Mouse (Mus musculus) midbrain, postnatal 0 days (tissue): ENCODE measurements around the gene Btg3. TPM values are rescaled to one million over a fixed set of nuclear protein-coding genes. Genes with fewer than 3 reads are reported as not detected.
A peak's percentile ranks its signal among the peaks of the same experiment; 100 is the strongest.

Experiments
- ATAC-seq: fragments of 200-750 bp; cut with Nextera tagmentation; 2 replicates; pipeline ENCODE4 v1.8.0; 2017; ENCODE audit warnings: moderate number of reproducible peaks, mild to moderate bottlenecking, moderate TSS enrichment, moderate library complexity; ENCODE audit not compliant: low FRiP score
- DNase-seq: peaks from one replicate; pipeline ENCODE4 v3.0.0-alpha.2; 2015; ENCODE audit warnings: low spot score
- H3K27ac ChIP-seq: fragments of 300-500 bp; sonication (generic); 2 replicates; pipeline ENCODE4 v1.5.1; 2014; ENCODE audit warnings: low read depth, mild to moderate bottlenecking, low read length, mixed read lengths
- H3K27me3 ChIP-seq: fragments of 300-500 bp; sonication (generic); 2 replicates; pipeline ENCODE4 v1.6.1; 2014; ENCODE audit warnings: low read length, control low read depth, mixed read lengths; ENCODE audit not compliant: insufficient read depth
- H3K36me3 ChIP-seq: fragments of 300-500 bp; sonication (generic); 2 replicates; pipeline ENCODE4 v1.6.1; 2014; ENCODE audit warnings: low read length, control low read depth, mixed read lengths; ENCODE audit not compliant: insufficient read depth
- H3K4me1 ChIP-seq: fragments of 300-500 bp; sonication (generic); 2 replicates; pipeline ENCODE4 v1.6.1; 2014; ENCODE audit warnings: mild to moderate bottlenecking, control low read depth, antibody characterized with exemption, low read length, mixed read lengths; ENCODE audit not compliant: insufficient read depth
- H3K4me2 ChIP-seq: fragments of 300-500 bp; sonication (generic); 2 replicates; pipeline ENCODE4 v1.6.1; 2014; ENCODE audit warnings: low read depth, mild to moderate bottlenecking, low read length, mixed read lengths; ENCODE audit not compliant: poor library complexity, severe bottlenecking
- H3K4me3 ChIP-seq: fragments of 300-500 bp; sonication (generic); 2 replicates; pipeline ENCODE4 v1.5.1; 2014; ENCODE audit warnings: low read depth, mild to moderate bottlenecking, low read length, moderate library complexity
- H3K9ac ChIP-seq: fragments of 300-500 bp; sonication (generic); replicated peaks from 2 replicates; pipeline ENCODE4 v1.6.1; 2014; ENCODE audit warnings: mild to moderate bottlenecking, low read length, moderate library complexity, mixed read lengths; ENCODE audit not compliant: poor library complexity, severe bottlenecking
- H3K9me3 ChIP-seq: fragments of 300-500 bp; sonication (generic); 2 replicates; pipeline ENCODE4 v1.6.1; 2016; ENCODE audit warnings: low read length, control low read depth
- CTCF ChIP-seq: IDR thresholded peaks from 2 replicates; pipeline ENCODE4 v1.5.1; 2016; ENCODE audit warnings: antibody characterized with exemption, mild to moderate bottlenecking
- WGBS: fragments of 180-500 bp; shearing (Covaris S2); extraction: QIAGEN DNeasy Blood & Tissue Kit; methylation state at CpG from one replicate; pipeline ENCODE4 v1.1.7; 2014; 5-methylcytosine and 5-hydroxymethylcytosine counted together
- polyA plus RNA-seq: library from polyadenylated mRNA; unstranded; fragments of >200 nt; fragmentation: Nextera tagmentation; extraction: Ambion mirVana; gene quantifications from 2 replicates; pipeline ENCODE4 v1.2.1, GENCODE M21; 2015
- total RNA-seq: library from RNA; depleted of rRNA; stranded (reverse); fragments of >200 nt; gene quantifications from 2 replicates; pipeline ENCODE4 v1.2.3, GENCODE M21; 2014

The Btg3 gene
- total and polyA plus RNA-seq, 2 experiments from 2014 or later, result 10.2 to 19.8 TPM

- TF ChIP-seq CTCF, result no peak
- ATAC-seq, result no peak
- Histone ChIP-seq H3K4me2 (no peak overlapping the region), H3K27ac (no peak overlapping the region), H3K4me3 (no peak overlapping the region), H3K9me3 (no peaks in the 10 kb centered on the region), H3K4me1 (no peaks in the 10 kb centered on the region), H3K9ac (no peak overlapping the region), H3K36me3 (0 out of 2 replicates have a peak, but pooled peaks cover 3% of the 10 kb centered on the region), H3K27me3 (no peaks in the 10 kb centered on the region)
- DNase-seq, result no peak
- WGBS, result 57% methylated on average over 4 of the region's 4 CpGs
These were observed 35.6 kb downstream of the Btg3 start for GRCm38 (mm10) chr16:78341356-78341755.

GRCm38 (mm10) chr16:78337226-78337625, 39.8 kb downstream of the Btg3 start:
- no peak overlapping the region for H3K9ac ChIP-seq
- 70% methylated on average over 8 of the region's 8 CpGs for WGBS
- no peak overlapping the region for H3K4me2 ChIP-seq
- ATAC-seq (no peak), DNase-seq (no peak)
- no peak for TF ChIP-seq CTCF
- H3K36me3 ChIP-seq, result peaks cover 29% of the 10 kb centered on the region
- H3K27ac ChIP-seq, result no peak overlapping the region
- H3K9me3 ChIP-seq, result no peaks in the 10 kb centered on the region
- no peaks in the 10 kb centered on the region for H3K27me3 ChIP-seq
- no peak overlapping the region for H3K4me3 ChIP-seq
- no peaks in the 10 kb centered on the region for H3K4me1 ChIP-seq

GRCm38 (mm10) chr16:78327999-78328398, 49.0 kb downstream of the Btg3 start:
- Histone ChIP-seq H3K4me1 (no peaks in the 10 kb centered on the region), H3K9me3 (no peaks in the 10 kb centered on the region), H3K9ac (no peak overlapping the region), H3K4me2 (no peak overlapping the region), H3K36me3 (peaks cover 40% of the 10 kb centered on the region), H3K27me3 (no peaks in the 10 kb centered on the region), H3K27ac (no peak overlapping the region), H3K4me3 (no peak overlapping the region)
- ATAC-seq (no peak), DNase-seq (no peak)
- TF ChIP-seq CTCF, result no peak
- WGBS, result 94% methylated on average over 12 of the region's 12 CpGs

- no peak for TF ChIP-seq CTCF
- no peak overlapping the region for H3K4me2 ChIP-seq
- H3K27me3 ChIP-seq, result no peaks in the 10 kb centered on the region
- ATAC-seq, result no peak
- no peaks in the 10 kb centered on the region; the same call in 1 of the 2 replicates for H3K4me1 ChIP-seq
- H3K4me3 ChIP-seq, result no peak overlapping the region
- H3K27ac ChIP-seq, result no peak overlapping the region
- DNase-seq, result no peak
- no peak overlapping the region for H3K9ac ChIP-seq
- H3K9me3 ChIP-seq, result no peaks in the 10 kb centered on the region
- peaks cover 35% of the 10 kb centered on the region for H3K36me3 ChIP-seq
- 90% methylated on average over 7 of the region's 7 CpGs for WGBS
These were observed 49.4 kb downstream of the Btg3 start for GRCm38 (mm10) chr16:78327562-78327961.

GRCm38 (mm10) chr16:78325972-78326848, 50.8 kb downstream of the Btg3 start:
- H3K27me3 ChIP-seq, result no peaks in the 10 kb centered on the region
- H3K9me3 ChIP-seq, result no peaks in the 10 kb centered on the region
- no peak overlapping the region for H3K4me3 ChIP-seq
- TF ChIP-seq CTCF, result no peak
- no peak overlapping the region for H3K9ac ChIP-seq
- no peak for DNase-seq
- ATAC-seq, result no peak
- H3K27ac ChIP-seq, result no peak overlapping the region
- H3K4me2 ChIP-seq, result no peak overlapping the region
- H3K4me1 ChIP-seq, result no peaks in the 10 kb centered on the region; the same call in 1 of the 2 replicates
- WGBS, result 85% methylated on average over 27 of the region's 27 CpGs
- H3K36me3 ChIP-seq, result peaks cover 29% of the 10 kb centered on the region

- Histone ChIP-seq H3K4me1 (no peaks in the 10 kb centered on the region; the same call in 1 of the 2 replicates), H3K9me3 (no peaks in the 10 kb centered on the region), H3K36me3 (peaks cover 15% of the 10 kb centered on the region), H3K9ac (no peak overlapping the region), H3K27ac (peak overlapping the region; percentile 8), H3K4me3 (0 out of 2 replicates have a peak overlapping the region, but pooled peaks have one; percentile 1), H3K27me3 (no peaks in the 10 kb centered on the region), H3K4me2 (peak overlapping the region; percentile 39)
- TF ChIP-seq CTCF, result no peak
- 2% methylated on average over 7 of the region's 7 CpGs for WGBS
- peak; percentile 51 for DNase-seq
- peak; percentile 47; the same call in 1 of the 2 replicates for ATAC-seq
These were observed 54.9 kb downstream of the Btg3 start for GRCm38 (mm10) chr16:78322140-78322539.
